Comparison of ENCODE assay signal across 23 mouse cellular contexts in genomic region chr7:44914396-44914795, GRCm38 (mm10). TPM values are rescaled to one million over a fixed set of nuclear protein-coding genes. Genes with fewer than 3 reads are reported as not detected.
"Had no signal": no experiment of that assay in that cellular context is flagged by ENCODE, and none has a peak within 500 bp of the region (broad histone marks: within the 10 kb centered on the region; RNA-seq: fewer than 3 reads in every experiment).

No protein-coding gene starts in this region.

- DNase-seq: kidney, postnatal 14 days; kidney, postnatal 4 days; left cerebral cortex, postnatal 4 days; liver, postnatal 0 days; lung, embryonic 14.5 days; right cerebral cortex, adult 18-20 months; right cerebral cortex, postnatal 14 days; right cerebral cortex, postnatal 4 days; thymus, adult 2 months; thymus, postnatal 14 days; thymus, postnatal 4 days had no signal

- H3K9me3 ChIP-seq: limb, embryonic 12.5 days; limb, embryonic 15.5 days; midbrain, embryonic 12.5 days; neural tube, embryonic 12.5 days; neural tube, embryonic 15.5 days had no signal

- H3K27ac ChIP-seq: limb, embryonic 12.5 days; limb, embryonic 15.5 days; liver, embryonic 14.5 days; macrophage; midbrain, embryonic 12.5 days; neural tube, embryonic 12.5 days; neural tube, embryonic 15.5 days; stomach, postnatal 0 days had no signal

- H3K4me3 ChIP-seq: limb, embryonic 12.5 days; limb, embryonic 15.5 days; midbrain, embryonic 12.5 days; neural tube, embryonic 12.5 days; neural tube, embryonic 15.5 days had no signal

- H3K9ac ChIP-seq: limb, embryonic 12.5 days; limb, embryonic 15.5 days; liver, embryonic 14.5 days; liver, postnatal 0 days; lung, embryonic 14.5 days; midbrain, embryonic 12.5 days; neural tube, embryonic 12.5 days; neural tube, embryonic 15.5 days had no signal

- H3K4me1 ChIP-seq: limb, embryonic 12.5 days; midbrain, embryonic 12.5 days; neural tube, embryonic 12.5 days; neural tube, embryonic 15.5 days had no signal

- ATAC-seq: liver, postnatal 0 days; lung, postnatal 0 days; midbrain, embryonic 16.5 days had no signal

- H3K27me3 ChIP-seq: limb, embryonic 12.5 days; limb, embryonic 15.5 days; midbrain, embryonic 12.5 days; neural tube, embryonic 12.5 days; neural tube, embryonic 15.5 days had no signal

- H3K4me2 ChIP-seq: limb, embryonic 12.5 days; limb, embryonic 15.5 days; liver, embryonic 11.5 days; lung, embryonic 14.5 days; midbrain, embryonic 12.5 days; neural tube, embryonic 12.5 days; neural tube, embryonic 15.5 days had no signal

RNA-seq across cellular contexts. Expression of gene Tsks, which starts 28.6 kb away (rescaled TPM):
- total RNA-seq: left cerebral cortex, postnatal 4 days; megakaryocyte, adult 5-6 weeks had no signal
- polyA plus RNA-seq: macrophage; neural tube, embryonic 12.5 days had no signal
